Mouse (Mus musculus) forebrain, embryonic 12.5 days (tissue): ENCODE data around the gene Cic. TPM values are rescaled to one million over a fixed set of nuclear protein-coding genes. Genes with fewer than 3 reads are reported as not detected.
"Not testable (repeated sequence)": the region's sequence is repeated elsewhere in the genome, so short reads cannot be mapped to it uniquely, and the experiment has no call there.

Source experiments
- ATAC-seq: fragments of 200-750 bp; cut with Nextera tagmentation; 2 replicates; pipeline ENCODE4 v1.8.0; 2017; ENCODE audit warnings: moderate TSS enrichment; ENCODE audit not compliant: low FRiP score
- H3K27ac ChIP-seq: fragments of 300-500 bp; sonication (generic); 2 replicates; pipeline ENCODE4 v1.5.1; 2016; ENCODE audit warnings: mild to moderate bottlenecking
- H3K27me3 ChIP-seq: fragments of 300-500 bp; sonication (generic); 2 replicates; pipeline ENCODE4 v1.6.1; 2016; ENCODE audit warnings: mild to moderate bottlenecking
- H3K36me3 ChIP-seq: fragments of 300-500 bp; sonication (generic); replicated peaks from 2 replicates; pipeline ENCODE4 v1.6.1; 2016; ENCODE audit warnings: mild to moderate bottlenecking
- H3K4me1 ChIP-seq: fragments of 300-500 bp; sonication (generic); 2 replicates; pipeline ENCODE4 v1.6.1; 2016
- H3K4me2 ChIP-seq: fragments of 300-500 bp; sonication (generic); 2 replicates; pipeline ENCODE4 v1.6.1; 2016; ENCODE audit warnings: mild to moderate bottlenecking, moderate library complexity
- H3K4me3 ChIP-seq: fragments of 300-500 bp; sonication (generic); replicated peaks from 2 replicates; pipeline ENCODE4 v1.5.1; 2016; ENCODE audit warnings: mild to moderate bottlenecking
- H3K9ac ChIP-seq: fragments of 300-500 bp; sonication (generic); 2 replicates; pipeline ENCODE4 v1.6.1; 2016; ENCODE audit warnings: mild to moderate bottlenecking
- H3K9me3 ChIP-seq: fragments of 300-500 bp; sonication (generic); 2 replicates; pipeline ENCODE4 v1.6.1; 2016
- WGBS: fragments of 180-500 bp; shearing (Covaris S2); methylation state at CpG from one replicate; pipeline ENCODE4 v1.1.7; 2016; 5-methylcytosine and 5-hydroxymethylcytosine counted together
- polyA plus RNA-seq: library from polyadenylated mRNA; unstranded; fragments of >200 nt; fragmentation: Nextera tagmentation; extraction: Ambion mirVana; gene quantifications from 2 replicates; pipeline ENCODE4 v1.2.1, GENCODE M21; 2016

Cic gene
- polyA plus RNA-seq, 1 experiment from 2014 or later: 46.9 TPM

GRCm38 (mm10) chr7:25308702-25309318 lies 41.3 kb downstream of the Cic start:
- peaks cover 51% of the 10 kb centered on the region for H3K27me3 ChIP-seq

GRCm38 (mm10) chr7:25309425-25309824 lies 41.9 kb downstream of the Cic start:
- H3K27ac ChIP-seq: no peak overlapping the region
- no peaks in the 10 kb centered on the region for H3K36me3 ChIP-seq
- H3K4me1 ChIP-seq: peaks cover 13% of the 10 kb centered on the region
- no peaks in the 10 kb centered on the region for H3K9me3 ChIP-seq
- H3K4me2 ChIP-seq: no peak overlapping the region
- H3K4me3 ChIP-seq: no peak overlapping the region
- no peak overlapping the region for H3K9ac ChIP-seq
- WGBS: 85% methylated on average over 9 of the region's 9 CpGs
- ATAC-seq: no peak
- peaks cover 57% of the 10 kb centered on the region for H3K27me3 ChIP-seq

More at GRCm38 (mm10) chr7:25308702-25309318, 41.3 kb downstream of the Cic start:
- H3K4me1 ChIP-seq: peaks cover 13% of the 10 kb centered on the region
- no peaks in the 10 kb centered on the region for H3K36me3 ChIP-seq
- ATAC-seq: no peak
- no peaks in the 10 kb centered on the region for H3K9me3 ChIP-seq
- peak overlapping the region; percentile 17; the same call in 1 of the 2 replicates for H3K9ac ChIP-seq
- H3K4me3 ChIP-seq: no peak overlapping the region
- H3K4me2 ChIP-seq: no peak overlapping the region
- no peak overlapping the region for H3K27ac ChIP-seq
- WGBS: 67% methylated on average over 17 of the region's 17 CpGs

GRCm38 (mm10) chr7:25311193-25311592 lies 43.7 kb downstream of the Cic start:
- Histone ChIP-seq H3K9me3 (no peaks in the 10 kb centered on the region), H3K4me2 (no peak overlapping the region), H3K4me3 (no peak overlapping the region), H3K9ac (no peak overlapping the region), H3K4me1 (peaks cover 19% of the 10 kb centered on the region), H3K27ac (no peak overlapping the region), H3K36me3 (no peaks in the 10 kb centered on the region), H3K27me3 (peaks cover 74% of the 10 kb centered on the region)
- ATAC-seq: no peak
- 80% methylated on average over 11 of the region's 11 CpGs for WGBS

- no peaks in the 10 kb centered on the region for H3K9me3 ChIP-seq
- peaks cover 27% of the 10 kb centered on the region for H3K4me1 ChIP-seq
- no peak overlapping the region for H3K27ac ChIP-seq
- WGBS: 43% methylated on average over 7 of the region's 7 CpGs
- H3K36me3 ChIP-seq: no peaks in the 10 kb centered on the region
- ATAC-seq: no peak
- no peak overlapping the region for H3K9ac ChIP-seq
- peaks cover 63% of the 10 kb centered on the region for H3K27me3 ChIP-seq
- no peak overlapping the region for H3K4me2 ChIP-seq
- no peak overlapping the region for H3K4me3 ChIP-seq
Observed at GRCm38 (mm10) chr7:25313325-25313724, 45.8 kb downstream of the Cic start.

- no peak overlapping the region for H3K27ac ChIP-seq
- H3K4me1 ChIP-seq: peaks cover 33% of the 10 kb centered on the region
- H3K36me3 ChIP-seq: no peaks in the 10 kb centered on the region
- no peak for ATAC-seq
- 1% methylated on average over 51 of the region's 51 CpGs for WGBS
- H3K4me2 ChIP-seq: peak overlapping the region; percentile 75
- peaks cover 54% of the 10 kb centered on the region for H3K27me3 ChIP-seq
- H3K9ac ChIP-seq: peak overlapping the region; percentile 64
- H3K4me3 ChIP-seq: peak overlapping the region; percentile 48
- H3K9me3 ChIP-seq: no peaks in the 10 kb centered on the region
Observed at GRCm38 (mm10) chr7:25314606-25315305, 47.3 kb downstream of the Cic start.

- Histone ChIP-seq H3K9ac (peak overlapping the region; percentile 64), H3K27ac (no peak overlapping the region), H3K4me1 (peaks cover 33% of the 10 kb centered on the region), H3K4me2 (peak overlapping the region; percentile 75), H3K27me3 (peaks cover 54% of the 10 kb centered on the region), H3K36me3 (no peaks in the 10 kb centered on the region), H3K9me3 (no peaks in the 10 kb centered on the region), H3K4me3 (peak overlapping the region; percentile 48)
- no peak for ATAC-seq
- WGBS: under 1% methylated on average over 63 of the region's 69 CpGs
Observed at GRCm38 (mm10) chr7:25315306-25316041, 48.0 kb downstream of the Cic start.

GRCm38 (mm10) chr7:25316532-25317445 lies 49.3 kb downstream of the Cic start, which contains the start of gene Megf8:
Megf8 (plus strand) TSS chr7:25317164.
- Histone ChIP-seq H3K9me3 (no peaks in the 10 kb centered on the region), H3K27me3 (peaks cover 43% of the 10 kb centered on the region), H3K9ac (peak within 1 kb of the TSS; percentile 80), H3K4me2 (peak within 1 kb of the TSS; percentile 99), H3K27ac (peak within 1 kb of the TSS; percentile 79), H3K4me3 (peak within 1 kb of the TSS; percentile 52), H3K4me1 (peaks cover 41% of the 10 kb centered on the region), H3K36me3 (no peaks in the 10 kb centered on the region)
- under 1% methylated on average over 52 of the region's 52 CpGs for WGBS
- peak; percentile 98 for ATAC-seq

GRCm38 (mm10) chr7:25317446-25317999 lies 50.0 kb downstream of the Cic start:
- H3K4me2 ChIP-seq: peak overlapping the region; percentile 99
- H3K9ac ChIP-seq: peak overlapping the region; percentile 80
- peak overlapping the region; percentile 79 for H3K27ac ChIP-seq
- H3K27me3 ChIP-seq: peaks cover 36% of the 10 kb centered on the region
- 20% methylated on average over 21 of the region's 21 CpGs for WGBS
- no peaks in the 10 kb centered on the region for H3K36me3 ChIP-seq
- H3K4me1 ChIP-seq: peaks cover 47% of the 10 kb centered on the region
- H3K9me3 ChIP-seq: no peaks in the 10 kb centered on the region
- H3K4me3 ChIP-seq: peak overlapping the region; percentile 52
- ATAC-seq: no peak

- 0% methylated on average over 6 of the region's 6 CpGs for WGBS
- ATAC-seq: 0 out of 2 replicates have a peak, but pooled peaks have one; percentile 40
Observed at GRCm38 (mm10) chr7:25322058-25322484, 54.6 kb downstream of the Cic start.

GRCm38 (mm10) chr7:25323219-25323618 lies 55.7 kb downstream of the Cic start:
- 97% methylated on average over 2 of the region's 2 CpGs for WGBS
- H3K9ac ChIP-seq: no peak overlapping the region
- no peak overlapping the region for H3K4me2 ChIP-seq
- no peak for ATAC-seq
- no peaks in the 10 kb centered on the region for H3K27me3 ChIP-seq
- no peaks in the 10 kb centered on the region for H3K9me3 ChIP-seq
- H3K4me3 ChIP-seq: no peak overlapping the region
- peaks cover 4% of the 10 kb centered on the region for H3K36me3 ChIP-seq
- no peak overlapping the region for H3K27ac ChIP-seq
- peaks cover 21% of the 10 kb centered on the region for H3K4me1 ChIP-seq

More at GRCm38 (mm10) chr7:25322058-25322484, 54.6 kb downstream of the Cic start:
- H3K4me1 ChIP-seq: peaks cover 31% of the 10 kb centered on the region
- H3K4me2 ChIP-seq: peak overlapping the region; percentile 29; the same call in 1 of the 2 replicates
- peak overlapping the region; percentile 80 for H3K27ac ChIP-seq
- H3K4me3 ChIP-seq: no peak overlapping the region
- H3K36me3 ChIP-seq: no peaks in the 10 kb centered on the region
- H3K9me3 ChIP-seq: no peaks in the 10 kb centered on the region
- H3K9ac ChIP-seq: peak overlapping the region; percentile 25
- no peaks in the 10 kb centered on the region for H3K27me3 ChIP-seq

GRCm38 (mm10) chr7:25325431-25325830 lies 57.9 kb downstream of the Cic start:
- H3K9me3 ChIP-seq, ATAC-seq, H3K27ac ChIP-seq, H3K4me3 ChIP-seq, H3K4me2 ChIP-seq, H3K27me3 ChIP-seq, H3K9ac ChIP-seq: not testable (repeated sequence)
- H3K4me1 ChIP-seq: peaks cover 14% of the 10 kb centered on the region
- 93% methylated on average over 5 of the region's 6 CpGs for WGBS
- peaks cover 18% of the 10 kb centered on the region for H3K36me3 ChIP-seq
